Mouse (Mus musculus): Measurements from ENCODE around the gene Tspo2.

DNA sequence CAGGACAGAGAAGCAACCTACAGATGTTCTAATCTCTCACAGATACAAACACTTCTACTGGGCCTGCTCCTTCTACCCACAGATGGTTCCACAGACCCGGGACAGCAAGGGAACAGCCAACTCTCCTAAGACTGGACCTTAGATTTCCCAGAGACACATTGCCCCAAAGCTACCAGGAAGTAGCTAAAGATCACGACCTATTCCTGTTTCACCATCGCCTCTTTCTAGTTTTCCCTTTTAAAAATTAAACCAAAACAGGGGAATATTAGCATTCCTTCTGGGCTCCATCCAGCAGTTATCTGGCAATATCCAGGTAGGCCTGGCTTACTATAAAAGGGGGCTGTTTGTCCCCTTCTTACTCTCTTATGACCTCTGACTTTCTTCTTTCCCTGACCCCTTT, 46.7 kb upstream of the Tspo2 start:
- no peak for TF ChIP-seq POLR2A (IDR thresholded peaks at IDR 0.05; ENCODE audit: low read depth, low read length)
- TF ChIP-seq CTCF (conservative IDR thresholded peaks at IDR 0.05; ENCODE audit: insufficient read depth, insufficient read length, low read depth, low read length): no peak
